Mouse (Mus musculus): Measurements from ENCODE around the gene Gm11168. TPM values are rescaled to one million over a fixed set of nuclear protein-coding genes. Genes with fewer than 3 reads are reported as not detected.
"Not testable (repeated sequence)": the region's sequence is repeated elsewhere in the genome, so short reads cannot be mapped to it uniquely, and the experiment has no call there.

Gm11168 gene
- polyA plus RNA-seq, 1 experiment from 2014 or later = not detected

- H3K27me3 ChIP-seq (ENCODE audit: control insufficient read depth, insufficient read depth, low read length); H3K4me1 ChIP-seq (ENCODE audit: control insufficient read depth, insufficient read depth, low read length); ATAC-seq (ENCODE audit: insufficient number of reproducible peaks, insufficient read depth, low FRiP score, low read depth); H3K4me3 ChIP-seq (ENCODE audit: low read depth, low read length); H3K9me3 ChIP-seq (ENCODE audit: control insufficient read depth, low read depth, low read length); H3K36me3 ChIP-seq (ENCODE audit: control insufficient read depth, insufficient read depth, low read length); H3K4me2 ChIP-seq (replicated peaks; ENCODE audit: low read depth, low read length); H3K9ac ChIP-seq (replicated peaks; ENCODE audit: low read depth, low read length); H3K27ac ChIP-seq (ENCODE audit: low read length): not testable (repeated sequence)
- WGBS = 71% methylated on average over 9 of the region's 13 CpGs
Measured at GRCm38 (mm10) chr9:3023312-3023984, 20.3 kb downstream of the Gm11168 start, which contains the start of gene Gm10718. Gm10718 (plus strand) TSS chr9:3023547.

GRCm38 (mm10) chr9:3023985-3024648 is 21.0 kb downstream of the Gm11168 start:
- not testable (repeated sequence) for H3K27ac ChIP-seq (ENCODE audit: low read length); H3K9me3 ChIP-seq (ENCODE audit: control insufficient read depth, low read depth, low read length); H3K27me3 ChIP-seq (ENCODE audit: control insufficient read depth, insufficient read depth, low read length); H3K4me2 ChIP-seq (replicated peaks; ENCODE audit: low read depth, low read length); H3K4me1 ChIP-seq (ENCODE audit: control insufficient read depth, insufficient read depth, low read length); H3K9ac ChIP-seq (replicated peaks; ENCODE audit: low read depth, low read length); H3K4me3 ChIP-seq (ENCODE audit: low read depth, low read length); ATAC-seq (ENCODE audit: insufficient number of reproducible peaks, insufficient read depth, low FRiP score, low read depth); H3K36me3 ChIP-seq (ENCODE audit: control insufficient read depth, insufficient read depth, low read length)
- 67% methylated on average over 15 of the region's 16 CpGs for WGBS

- H3K4me1 ChIP-seq (ENCODE audit: control insufficient read depth, insufficient read depth, low read length); H3K27ac ChIP-seq (ENCODE audit: low read length); H3K9ac ChIP-seq (replicated peaks; ENCODE audit: low read depth, low read length); ATAC-seq (ENCODE audit: insufficient number of reproducible peaks, insufficient read depth, low FRiP score, low read depth); H3K36me3 ChIP-seq (ENCODE audit: control insufficient read depth, insufficient read depth, low read length); H3K4me3 ChIP-seq (ENCODE audit: low read depth, low read length); H3K27me3 ChIP-seq (ENCODE audit: control insufficient read depth, insufficient read depth, low read length); H3K9me3 ChIP-seq (ENCODE audit: control insufficient read depth, low read depth, low read length); H3K4me2 ChIP-seq (replicated peaks; ENCODE audit: low read depth, low read length): not testable (repeated sequence)
- 73% methylated on average over 12 of the region's 12 CpGs for WGBS
Measured at GRCm38 (mm10) chr9:3024912-3025467, 21.8 kb downstream of the Gm11168 start, which contains the start of gene Gm10717. Gm10717 (plus strand) TSS chr9:3025417.

GRCm38 (mm10) chr9:3025653-3026052 is 22.5 kb downstream of the Gm11168 start:
- not testable (repeated sequence) for H3K9ac ChIP-seq (replicated peaks; ENCODE audit: low read depth, low read length)

GRCm38 (mm10) chr9:3026136-3026535 is 23.0 kb downstream of the Gm11168 start:
- ATAC-seq (ENCODE audit: insufficient number of reproducible peaks, insufficient read depth, low FRiP score, low read depth); H3K4me2 ChIP-seq (replicated peaks; ENCODE audit: low read depth, low read length); H3K4me1 ChIP-seq (ENCODE audit: control insufficient read depth, insufficient read depth, low read length); H3K4me3 ChIP-seq (ENCODE audit: low read depth, low read length); H3K27me3 ChIP-seq (ENCODE audit: control insufficient read depth, insufficient read depth, low read length); H3K9ac ChIP-seq (replicated peaks; ENCODE audit: low read depth, low read length); H3K36me3 ChIP-seq (ENCODE audit: control insufficient read depth, insufficient read depth, low read length); H3K9me3 ChIP-seq (ENCODE audit: control insufficient read depth, low read depth, low read length); H3K27ac ChIP-seq (ENCODE audit: low read length): not testable (repeated sequence)
- 70% methylated on average over 5 of the region's 5 CpGs for WGBS

More at GRCm38 (mm10) chr9:3025653-3026052, 22.5 kb downstream of the Gm11168 start:
- not testable (repeated sequence) for H3K4me2 ChIP-seq (replicated peaks; ENCODE audit: low read depth, low read length); H3K4me3 ChIP-seq (ENCODE audit: low read depth, low read length); H3K9me3 ChIP-seq (ENCODE audit: control insufficient read depth, low read depth, low read length); H3K27ac ChIP-seq (ENCODE audit: low read length); ATAC-seq (ENCODE audit: insufficient number of reproducible peaks, insufficient read depth, low FRiP score, low read depth); H3K36me3 ChIP-seq (ENCODE audit: control insufficient read depth, insufficient read depth, low read length); H3K4me1 ChIP-seq (ENCODE audit: control insufficient read depth, insufficient read depth, low read length); H3K27me3 ChIP-seq (ENCODE audit: control insufficient read depth, insufficient read depth, low read length)
- WGBS = 63% methylated on average over 4 of the region's 6 CpGs

- H3K27ac ChIP-seq (ENCODE audit: low read length); H3K9me3 ChIP-seq (ENCODE audit: control insufficient read depth, low read depth, low read length); H3K4me3 ChIP-seq (ENCODE audit: low read depth, low read length); H3K9ac ChIP-seq (replicated peaks; ENCODE audit: low read depth, low read length); H3K36me3 ChIP-seq (ENCODE audit: control insufficient read depth, insufficient read depth, low read length); H3K4me2 ChIP-seq (replicated peaks; ENCODE audit: low read depth, low read length); H3K27me3 ChIP-seq (ENCODE audit: control insufficient read depth, insufficient read depth, low read length); H3K4me1 ChIP-seq (ENCODE audit: control insufficient read depth, insufficient read depth, low read length); ATAC-seq (ENCODE audit: insufficient number of reproducible peaks, insufficient read depth, low FRiP score, low read depth): not testable (repeated sequence)
- WGBS = 61% methylated on average over 9 of the region's 9 CpGs
Measured at GRCm38 (mm10) chr9:3026741-3027140, 23.6 kb downstream of the Gm11168 start.

- not testable (repeated sequence) for H3K27ac ChIP-seq (ENCODE audit: low read length); H3K4me2 ChIP-seq (replicated peaks; ENCODE audit: low read depth, low read length); H3K27me3 ChIP-seq (ENCODE audit: control insufficient read depth, insufficient read depth, low read length); H3K4me3 ChIP-seq (ENCODE audit: low read depth, low read length); H3K9me3 ChIP-seq (ENCODE audit: control insufficient read depth, low read depth, low read length); H3K4me1 ChIP-seq (ENCODE audit: control insufficient read depth, insufficient read depth, low read length); H3K9ac ChIP-seq (replicated peaks; ENCODE audit: low read depth, low read length); H3K36me3 ChIP-seq (ENCODE audit: control insufficient read depth, insufficient read depth, low read length)
- ATAC-seq (ENCODE audit: insufficient number of reproducible peaks, insufficient read depth, low FRiP score, low read depth) = 0 out of 2 replicates have a peak, but pooled peaks have one; percentile 14
- WGBS = 72% methylated on average over 9 of the region's 9 CpGs
Measured at GRCm38 (mm10) chr9:3027200-3027599, 24.1 kb downstream of the Gm11168 start.

GRCm38 (mm10) chr9:3029276-3030000 is 26.3 kb downstream of the Gm11168 start:
- not testable (repeated sequence) for H3K36me3 ChIP-seq (ENCODE audit: control insufficient read depth, insufficient read depth, low read length); H3K9me3 ChIP-seq (ENCODE audit: control insufficient read depth, low read depth, low read length); H3K4me2 ChIP-seq (replicated peaks; ENCODE audit: low read depth, low read length); ATAC-seq (ENCODE audit: insufficient number of reproducible peaks, insufficient read depth, low FRiP score, low read depth); H3K27me3 ChIP-seq (ENCODE audit: control insufficient read depth, insufficient read depth, low read length); H3K4me1 ChIP-seq (ENCODE audit: control insufficient read depth, insufficient read depth, low read length); H3K4me3 ChIP-seq (ENCODE audit: low read depth, low read length); H3K27ac ChIP-seq (ENCODE audit: low read length); H3K9ac ChIP-seq (replicated peaks; ENCODE audit: low read depth, low read length)
- 63% methylated on average over 11 of the region's 16 CpGs for WGBS
